Mouse (Mus musculus) lung, embryonic 16.5 days (tissue): ENCODE measurements around the gene Mapkapk2. TPM values are rescaled to one million over a fixed set of nuclear protein-coding genes. Genes with fewer than 3 reads are reported as not detected.
A peak's percentile ranks its signal among the peaks of the same experiment; 100 is the strongest.

Experiments used
- ATAC-seq: fragments of 200-750 bp; cut with Nextera tagmentation; 2 replicates; pipeline ENCODE4 v1.8.0; 2017; ENCODE audit warnings: low read depth, mild to moderate bottlenecking, moderate library complexity
- H3K27ac ChIP-seq: fragments of 300-500 bp; sonication (generic); 2 replicates; pipeline ENCODE4 v1.5.1; 2014; ENCODE audit warnings: mild to moderate bottlenecking, control low read depth, low read length
- H3K27me3 ChIP-seq: fragments of 300-500 bp; sonication (generic); 2 replicates; pipeline ENCODE4 v1.6.1; 2014; ENCODE audit warnings: low read depth, low read length, mixed read lengths; ENCODE audit not compliant: control insufficient read depth, insufficient read depth
- H3K36me3 ChIP-seq: fragments of 300-500 bp; sonication (generic); 2 replicates; pipeline ENCODE4 v1.6.1; 2014; ENCODE audit warnings: low read length; ENCODE audit not compliant: control insufficient read depth, insufficient read depth
- H3K4me1 ChIP-seq: fragments of 300-500 bp; sonication (generic); replicated peaks from 2 replicates; pipeline ENCODE4 v1.6.1; 2014; ENCODE audit warnings: low read length, mixed read lengths; ENCODE audit not compliant: control insufficient read depth, insufficient read depth
- H3K4me2 ChIP-seq: fragments of 300-500 bp; sonication (generic); 2 replicates; pipeline ENCODE4 v1.6.1; 2014; ENCODE audit warnings: low read depth, low read length, control low read depth
- H3K4me3 ChIP-seq: fragments of 300-500 bp; sonication (generic); 2 replicates; pipeline ENCODE4 v1.5.1; 2014; ENCODE audit warnings: mild to moderate bottlenecking, low read length, control low read depth
- H3K9ac ChIP-seq: fragments of 300-500 bp; sonication (generic); 2 replicates; pipeline ENCODE4 v1.6.1; 2014; ENCODE audit warnings: low read length, control low read depth
- H3K9me3 ChIP-seq: fragments of 300-500 bp; sonication (generic); 2 replicates; pipeline ENCODE4 v1.6.1; 2016; ENCODE audit warnings: low read length; ENCODE audit not compliant: control insufficient read depth
- WGBS: fragments of 180-500 bp; shearing (Covaris S2); extraction: QIAGEN DNeasy Blood & Tissue Kit; methylation state at CpG from one replicate; pipeline ENCODE4 v1.1.7; 2014; 5-methylcytosine and 5-hydroxymethylcytosine counted together
- polyA plus RNA-seq: library from polyadenylated mRNA; unstranded; fragments of >200 nt; fragmentation: Nextera tagmentation; extraction: Ambion mirVana; gene quantifications from 2 replicates; pipeline ENCODE4 v1.2.1, GENCODE M21; 2015

Mapkapk2 gene
- polyA plus RNA-seq, 1 experiment from 2014 or later, result 41.3 TPM

DNA sequence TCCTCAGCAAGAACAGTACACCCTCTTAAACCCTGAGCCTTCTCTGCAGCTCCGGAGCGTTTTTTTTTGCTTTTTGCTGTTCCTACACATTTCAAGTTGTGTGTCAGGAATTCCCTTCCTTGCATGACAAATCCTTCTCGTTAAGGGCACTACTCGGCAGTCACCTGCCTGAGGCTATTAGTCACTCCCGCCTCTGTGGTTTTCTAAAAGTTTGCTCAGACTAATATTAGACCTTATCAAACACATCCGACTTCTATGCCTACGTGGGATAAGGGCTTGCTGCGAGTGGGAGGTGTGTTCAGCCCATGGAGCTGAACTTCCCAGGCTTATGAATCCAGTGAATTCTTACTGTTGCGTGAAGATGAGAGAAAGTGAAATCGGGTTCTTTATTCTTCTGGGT is 20.9 kb upstream of the Mapkapk2 start:
- H3K27me3 ChIP-seq, result no peaks in the 10 kb centered on the region
- 36% methylated on average over 10 of the region's 10 CpGs for WGBS
- peak; percentile 56 for ATAC-seq

DNA sequence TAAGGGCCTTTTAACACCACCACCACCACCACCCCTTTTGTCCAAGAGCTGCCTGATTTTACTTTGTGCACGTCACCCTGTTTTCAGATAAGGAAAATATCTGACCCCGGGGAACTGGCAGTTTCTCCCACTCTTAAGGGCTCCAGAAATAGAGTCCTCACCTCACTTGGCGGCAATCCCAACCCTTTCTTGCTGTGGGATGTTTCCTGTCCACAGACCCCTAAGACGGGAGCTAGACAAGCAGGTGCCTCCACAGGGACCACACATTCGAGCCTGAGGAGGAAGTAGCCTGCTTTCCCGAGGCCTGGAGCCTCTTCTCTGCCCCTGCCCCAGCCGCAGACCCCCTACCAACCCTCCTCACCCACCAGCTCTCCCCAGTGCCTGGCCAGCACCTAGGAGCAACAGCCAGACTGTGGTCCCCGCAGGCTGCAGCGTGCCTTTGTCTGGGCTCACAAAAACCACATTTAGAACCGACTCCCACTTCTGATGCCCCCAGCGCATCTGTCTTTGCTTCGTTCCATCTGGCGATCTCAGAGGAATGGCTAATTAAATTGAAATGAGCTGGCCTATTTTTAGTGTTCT is 18.9 kb upstream of the Mapkapk2 start:
- Histone ChIP-seq H3K9ac (no peak overlapping the region), H3K4me3 (no peak overlapping the region), H3K27me3 (no peaks in the 10 kb centered on the region), H3K9me3 (no peaks in the 10 kb centered on the region), H3K27ac (peak overlapping the region; percentile 57), H3K4me2 (no peak overlapping the region), H3K36me3 (no peaks in the 10 kb centered on the region), H3K4me1 (peaks cover 11% of the 10 kb centered on the region)
- peak; percentile 37 for ATAC-seq
- WGBS, result 50% methylated on average over 13 of the region's 13 CpGs

More for the DNA sequence above, 20.9 kb upstream of the Mapkapk2 start:
- Histone ChIP-seq H3K9ac (no peak overlapping the region), H3K4me1 (peaks cover 8% of the 10 kb centered on the region), H3K27ac (peak overlapping the region; percentile 18; the same call in 1 of the 2 replicates), H3K4me2 (no peak overlapping the region), H3K36me3 (no peaks in the 10 kb centered on the region), H3K4me3 (no peak overlapping the region), H3K9me3 (no peaks in the 10 kb centered on the region)

DNA sequence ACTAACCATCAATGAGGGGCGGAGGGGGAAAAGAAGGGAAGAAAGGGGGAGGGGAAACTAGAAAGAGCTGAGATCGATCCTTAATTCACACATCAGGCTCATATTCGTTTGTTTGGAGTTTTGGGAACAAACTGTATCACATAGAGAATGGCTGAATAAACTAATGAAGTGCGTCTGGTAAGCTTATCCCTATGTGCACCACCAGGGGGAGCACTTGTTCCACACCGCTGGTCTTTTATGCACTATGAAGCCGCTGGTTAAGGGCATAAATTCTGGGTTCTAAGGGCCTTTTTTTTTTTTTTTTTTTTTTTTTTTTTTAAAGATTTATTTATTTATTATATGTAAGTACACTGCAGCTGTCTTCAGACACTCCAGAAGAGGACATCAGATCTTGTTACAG is 18.3 kb upstream of the Mapkapk2 start:
- Histone ChIP-seq H3K9ac (no peak overlapping the region), H3K36me3 (no peaks in the 10 kb centered on the region), H3K27me3 (no peaks in the 10 kb centered on the region), H3K4me3 (no peak overlapping the region), H3K27ac (no peak overlapping the region), H3K4me2 (no peak overlapping the region), H3K9me3 (no peaks in the 10 kb centered on the region), H3K4me1 (peaks cover 11% of the 10 kb centered on the region)
- ATAC-seq, result peak; percentile 37
- WGBS, result 9% methylated on average over 6 of the region's 6 CpGs

DNA sequence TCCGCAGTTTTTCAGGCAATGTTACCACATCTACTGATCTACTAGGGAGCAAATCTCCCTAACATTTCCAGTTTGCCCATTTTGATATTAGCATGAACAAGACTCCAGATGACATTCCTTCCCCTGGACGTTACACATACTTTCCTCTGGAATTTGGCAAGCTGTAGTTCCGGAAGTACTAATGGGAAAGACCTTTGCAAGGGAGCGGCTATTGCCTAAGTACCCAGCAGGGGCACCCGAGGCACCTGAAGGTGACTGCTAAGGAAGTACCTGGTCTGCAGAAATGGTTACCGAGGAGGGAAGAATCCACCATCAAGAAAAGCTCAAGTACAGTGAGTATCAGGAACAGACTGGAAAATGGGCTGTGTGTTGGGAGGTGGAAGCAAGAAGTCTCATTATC is 14.9 kb upstream of the Mapkapk2 start:
- Histone ChIP-seq H3K4me1 (peaks cover 9% of the 10 kb centered on the region), H3K4me2 (no peak overlapping the region), H3K4me3 (no peak overlapping the region), H3K9ac (no peak overlapping the region), H3K27me3 (no peaks in the 10 kb centered on the region), H3K36me3 (no peaks in the 10 kb centered on the region), H3K27ac (0 out of 2 replicates have a peak overlapping the region, but pooled peaks have one; percentile 30), H3K9me3 (no peaks in the 10 kb centered on the region)
- ATAC-seq, result peak; percentile 48
- 21% methylated on average over 6 of the region's 6 CpGs for WGBS

DNA sequence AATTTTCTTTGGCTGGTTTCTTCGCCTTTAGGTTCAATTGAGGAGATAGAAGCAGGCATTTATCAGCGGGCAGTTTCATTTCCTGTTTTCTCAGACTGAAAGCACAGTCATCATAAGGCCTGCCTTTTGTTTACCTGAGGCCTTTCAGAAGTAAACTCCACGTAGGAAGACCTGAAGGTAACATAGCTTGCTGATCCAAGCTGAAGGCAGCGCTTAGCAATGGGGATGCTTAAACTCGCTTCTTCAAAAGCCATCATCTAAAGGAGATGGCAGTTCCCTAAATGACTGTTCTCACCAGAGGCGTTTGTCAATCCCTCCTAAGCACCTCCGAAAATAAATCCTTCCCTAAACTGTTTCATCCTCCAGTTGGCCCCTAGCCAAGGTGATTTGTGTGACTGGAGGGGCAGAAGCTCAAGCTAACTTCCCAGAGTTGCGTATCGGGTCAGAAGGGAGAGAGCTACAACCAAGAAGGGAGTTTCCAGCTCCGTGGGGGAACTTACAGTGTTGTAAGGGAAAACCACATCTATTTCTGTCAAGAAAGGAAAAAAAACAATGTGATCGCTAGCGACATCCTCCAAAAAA is 13.0 kb upstream of the Mapkapk2 start:
- Histone ChIP-seq H3K4me3 (no peak overlapping the region), H3K4me2 (no peak overlapping the region), H3K4me1 (peaks cover 6% of the 10 kb centered on the region), H3K27ac (no peak overlapping the region), H3K9me3 (no peaks in the 10 kb centered on the region), H3K9ac (no peak overlapping the region), H3K36me3 (no peaks in the 10 kb centered on the region), H3K27me3 (no peaks in the 10 kb centered on the region)
- WGBS, result 53% methylated on average over 12 of the region's 12 CpGs
- ATAC-seq, result no peak

DNA sequence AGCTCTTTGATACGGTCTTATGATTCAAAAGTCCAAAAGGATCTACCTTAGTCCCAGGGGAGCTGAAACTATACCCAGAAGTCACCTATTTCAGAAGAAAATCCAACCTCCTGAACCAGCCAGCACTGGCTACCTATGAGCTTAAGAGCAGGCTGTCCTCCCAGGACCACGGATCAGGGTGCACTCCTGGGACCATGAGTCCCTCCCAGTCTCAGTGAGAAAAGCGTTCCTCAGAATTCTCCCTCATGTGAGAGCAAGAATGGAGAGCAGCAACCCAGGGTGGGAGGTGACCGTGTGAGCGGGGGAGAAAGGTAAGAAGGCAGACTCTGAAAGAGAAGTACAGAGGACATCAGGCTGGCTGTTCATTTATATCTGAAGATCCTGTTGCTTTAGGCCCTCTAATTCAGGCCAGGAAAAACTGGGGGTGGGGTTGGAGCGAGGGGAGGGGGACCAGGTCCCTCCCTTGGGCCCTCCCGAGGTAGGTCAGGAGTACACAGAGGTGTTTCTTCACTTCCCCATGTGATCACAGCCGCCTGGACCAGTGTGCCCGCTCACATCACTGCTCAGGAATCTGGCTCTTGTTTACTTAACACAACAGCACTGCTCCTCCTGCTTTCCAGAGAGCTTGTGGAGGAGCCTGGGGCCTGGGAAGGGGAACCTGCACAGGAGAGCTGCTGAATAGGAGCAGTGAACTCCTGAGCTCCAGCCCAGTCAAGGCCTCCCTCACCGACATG is 10.1 kb upstream of the Mapkapk2 start:
- no peak overlapping the region for H3K9ac ChIP-seq
- peak overlapping the region; percentile 78 for H3K27ac ChIP-seq
- peaks cover 4% of the 10 kb centered on the region for H3K4me1 ChIP-seq
- peak; percentile 95 for ATAC-seq
- H3K36me3 ChIP-seq, result no peaks in the 10 kb centered on the region
- no peak overlapping the region for H3K4me3 ChIP-seq
- no peaks in the 10 kb centered on the region for H3K9me3 ChIP-seq
- H3K4me2 ChIP-seq, result no peak overlapping the region
- 33% methylated on average over 10 of the region's 10 CpGs for WGBS
- H3K27me3 ChIP-seq, result no peaks in the 10 kb centered on the region

DNA sequence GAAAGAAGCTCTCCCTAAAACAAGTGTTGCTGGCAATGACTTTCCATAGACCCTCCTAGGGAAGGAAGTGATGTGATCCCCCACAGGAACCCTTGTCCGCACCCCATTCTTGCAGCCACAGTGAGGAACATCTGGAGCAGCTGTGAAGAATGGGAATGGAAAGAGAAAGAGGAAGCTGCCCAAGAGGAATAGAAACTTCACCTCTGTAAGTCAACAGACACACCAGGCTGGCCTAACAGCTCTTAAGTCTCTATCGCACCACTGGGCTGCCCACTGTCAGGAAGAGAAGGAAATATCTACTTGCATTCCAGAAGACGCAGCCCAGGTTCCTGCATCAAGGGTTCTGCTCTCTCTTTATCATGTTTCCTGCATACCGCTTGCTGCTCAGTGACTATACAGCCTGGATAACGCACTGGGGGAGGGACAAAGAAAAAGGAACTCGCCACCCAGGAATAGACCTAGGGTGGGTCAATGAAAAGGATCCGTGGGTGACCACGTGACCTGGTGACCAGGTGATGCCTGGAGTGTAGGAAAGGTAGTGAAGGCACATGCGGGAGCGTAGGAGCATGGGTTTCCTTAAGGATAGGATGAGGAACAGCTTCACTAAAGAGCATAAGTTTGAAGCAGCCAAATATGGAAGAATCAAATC is 6.3 kb upstream of the Mapkapk2 start:
- Histone ChIP-seq H3K9ac (no peak overlapping the region), H3K27me3 (no peaks in the 10 kb centered on the region), H3K4me3 (no peak overlapping the region), H3K4me2 (no peak overlapping the region), H3K9me3 (no peaks in the 10 kb centered on the region), H3K36me3 (no peaks in the 10 kb centered on the region), H3K27ac (no peak overlapping the region), H3K4me1 (no peaks in the 10 kb centered on the region; the same call in 1 of the 2 replicates)
- 73% methylated on average over 10 of the region's 10 CpGs for WGBS
- ATAC-seq, result no peak

DNA sequence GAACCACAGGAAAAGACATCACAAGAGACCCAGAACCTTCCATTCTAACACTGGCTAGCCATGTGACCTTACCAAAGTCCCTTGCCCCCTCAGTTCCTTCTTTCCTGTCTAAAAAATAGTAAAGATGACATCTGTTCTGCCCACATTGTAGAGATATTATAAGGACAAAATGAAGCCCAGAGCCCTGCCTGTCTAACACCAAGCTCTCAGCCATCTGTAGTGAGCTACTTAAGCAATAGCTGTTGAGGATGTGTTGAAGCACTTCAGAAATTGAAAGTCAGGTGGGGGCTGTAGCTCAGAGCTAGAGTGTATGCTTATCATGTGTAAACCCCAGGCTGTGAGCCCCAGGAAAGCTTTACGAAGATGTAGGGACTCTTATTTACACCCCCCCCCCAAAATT is 3.2 kb upstream of the Mapkapk2 start:
- Histone ChIP-seq H3K4me2 (no peak overlapping the region), H3K4me1 (peaks cover 7% of the 10 kb centered on the region), H3K36me3 (no peaks in the 10 kb centered on the region), H3K4me3 (no peak overlapping the region), H3K27me3 (no peaks in the 10 kb centered on the region), H3K9me3 (no peaks in the 10 kb centered on the region), H3K27ac (no peak overlapping the region), H3K9ac (no peak overlapping the region)
- ATAC-seq, result no peak
- 54% methylated on average over 1 of the region's 1 CpGs for WGBS
